Mouse (Mus musculus): Measurements from ENCODE around the gene Gm5089.
"Not testable (repeated sequence)": the region's sequence is repeated elsewhere in the genome, so short reads cannot be mapped to it uniquely, and the experiment has no call there.

The Gm5089 gene

DNA sequence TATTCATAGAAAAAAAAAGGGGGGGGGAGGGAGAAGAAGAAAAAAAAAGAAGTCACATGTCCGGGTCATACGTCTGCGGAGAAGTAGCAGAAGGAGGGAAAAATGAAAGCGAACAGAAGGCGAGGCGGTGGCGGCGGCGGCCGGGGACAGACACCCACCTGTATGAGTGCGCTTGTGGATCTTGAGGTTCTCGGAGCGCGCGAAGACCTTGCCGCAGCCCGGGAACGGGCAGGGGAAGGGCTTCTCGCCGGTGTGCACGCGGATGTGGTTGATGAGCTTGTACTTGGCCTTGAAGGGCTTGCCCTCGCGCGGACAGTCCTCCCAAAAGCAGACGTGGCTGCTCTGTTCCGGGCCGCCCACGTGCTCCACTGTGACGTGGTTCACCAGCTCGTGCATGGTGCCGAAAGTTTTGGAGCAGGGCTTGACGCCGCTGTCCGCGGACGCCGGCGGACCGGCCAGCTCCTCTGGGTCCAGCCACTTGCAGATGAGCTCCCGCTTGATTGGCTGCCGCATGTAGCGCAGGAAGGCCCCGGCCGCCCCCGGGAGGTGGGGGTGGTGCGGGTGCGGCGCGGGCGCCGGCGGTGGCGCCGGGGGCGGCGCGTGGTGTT, 12.9 kb upstream of the Gm5089 start:
- not testable (repeated sequence) for DNase-seq (ENCODE audit: low read depth, low spot score)

DNA sequence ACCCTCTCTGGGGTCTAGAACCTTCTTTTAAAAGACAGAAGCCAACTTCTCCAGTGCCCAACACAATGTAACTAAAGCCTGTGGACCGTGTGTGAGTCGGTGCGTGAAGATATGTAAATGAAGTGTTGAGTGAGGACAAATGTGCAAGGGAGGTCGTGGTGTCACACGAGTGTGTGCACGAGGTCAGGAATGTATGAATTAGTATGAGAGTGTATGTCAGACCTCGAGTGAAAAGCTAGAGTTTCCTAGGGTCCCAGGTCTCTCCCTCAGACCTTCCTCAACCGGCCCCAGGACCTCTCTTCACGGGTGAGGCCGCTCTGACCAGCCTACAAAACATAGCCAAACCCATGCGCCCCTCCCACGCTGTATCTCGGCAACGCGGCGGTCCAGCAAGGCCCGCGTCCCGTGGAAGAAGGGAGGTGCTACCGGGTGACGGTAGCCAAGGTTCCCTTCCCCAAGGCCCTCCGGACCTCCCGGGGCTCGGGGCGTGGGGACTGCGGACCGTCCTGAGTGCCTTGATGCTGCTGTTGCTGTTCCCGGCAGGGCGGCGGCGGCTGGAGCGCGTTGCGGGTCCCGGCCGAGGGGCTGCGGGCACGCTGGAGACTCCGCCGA, 12.3 kb upstream of the Gm5089 start:
- DNase-seq (ENCODE audit: low read depth, low spot score), result no peak

DNA sequence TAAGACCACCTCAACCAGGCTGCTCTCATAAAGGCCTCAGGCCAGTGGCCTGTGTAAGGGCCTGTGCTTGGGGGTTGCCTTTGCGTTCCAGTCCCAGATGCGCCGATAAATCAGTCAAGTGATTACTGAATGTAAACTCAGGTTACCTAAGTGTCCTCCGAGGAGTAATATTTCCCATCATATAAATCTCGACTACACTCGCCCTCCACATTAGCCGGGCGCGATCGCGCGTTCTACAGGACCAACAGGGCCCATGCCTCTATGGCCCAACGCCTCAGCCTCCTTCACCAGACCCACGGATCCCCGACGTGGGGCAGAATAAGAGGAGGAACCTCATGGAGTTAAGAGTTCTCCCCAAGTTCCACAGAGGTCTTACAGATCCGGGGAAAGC, 11.8 kb upstream of the Gm5089 start:
- no peak for DNase-seq (ENCODE audit: low read depth, low spot score)

DNA sequence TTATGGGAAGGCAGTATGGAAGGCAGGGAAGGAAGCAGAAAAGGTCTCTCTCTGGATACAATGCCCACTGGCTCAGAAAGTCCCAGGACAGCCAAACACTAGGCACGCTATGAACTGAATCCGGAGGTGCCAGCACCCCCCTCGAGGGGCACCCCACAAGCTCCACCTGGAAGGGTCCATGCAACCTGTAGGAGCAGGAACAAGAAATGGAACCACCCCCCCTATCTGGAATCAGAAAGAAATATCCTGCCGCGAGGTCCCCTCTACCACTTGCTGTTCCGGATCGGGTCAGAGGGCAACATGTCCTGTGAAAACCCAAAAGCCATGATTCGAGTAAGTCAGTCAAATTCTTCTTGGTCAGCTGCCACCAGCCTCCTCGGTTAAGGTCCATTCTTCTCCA, 11.1 kb upstream of the Gm5089 start:
- DNase-seq (ENCODE audit: low read depth, low spot score), result no peak

DNA sequence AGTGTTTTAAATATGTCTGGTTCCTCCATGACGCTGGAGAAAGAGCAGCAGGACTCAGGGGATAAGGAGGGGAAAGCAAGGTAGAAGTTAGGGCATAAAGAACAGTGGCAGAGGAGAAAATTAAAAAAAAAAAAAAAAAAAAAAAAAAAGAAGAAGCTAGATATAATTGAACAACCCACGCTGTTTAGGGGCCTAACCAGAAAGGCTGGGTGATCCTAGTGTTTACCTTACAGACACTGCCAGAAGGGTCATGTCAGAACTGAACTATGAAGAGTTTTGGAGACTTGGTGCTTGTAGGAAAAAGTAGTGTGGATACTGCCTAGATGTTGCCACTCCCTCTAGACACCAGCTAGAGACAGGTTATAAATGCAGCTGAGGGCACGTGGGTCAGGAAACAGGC, 10.6 kb upstream of the Gm5089 start:
- DNase-seq (ENCODE audit: low read depth, low spot score), result no peak

DNA sequence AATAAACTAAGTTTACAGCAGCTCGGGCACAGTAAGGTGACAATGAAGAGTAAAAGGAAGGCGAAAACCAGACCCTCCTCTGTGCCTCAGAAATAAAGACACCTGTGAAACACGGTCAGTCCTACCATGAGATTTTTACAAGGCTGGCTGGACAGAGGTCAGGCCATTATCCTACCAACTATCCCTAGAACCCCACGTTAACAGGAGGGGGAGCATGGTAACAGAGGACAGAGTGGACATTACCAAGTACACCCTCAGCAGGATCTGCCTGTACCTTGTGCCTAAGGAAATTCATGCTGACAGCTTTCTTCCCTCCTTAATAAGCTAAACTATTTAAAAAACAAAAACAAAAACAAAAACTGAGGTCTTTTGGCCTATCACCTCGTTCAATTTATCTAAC, 9.3 kb upstream of the Gm5089 start:
- DNase-seq (ENCODE audit: low read depth, low spot score), result no peak

DNA sequence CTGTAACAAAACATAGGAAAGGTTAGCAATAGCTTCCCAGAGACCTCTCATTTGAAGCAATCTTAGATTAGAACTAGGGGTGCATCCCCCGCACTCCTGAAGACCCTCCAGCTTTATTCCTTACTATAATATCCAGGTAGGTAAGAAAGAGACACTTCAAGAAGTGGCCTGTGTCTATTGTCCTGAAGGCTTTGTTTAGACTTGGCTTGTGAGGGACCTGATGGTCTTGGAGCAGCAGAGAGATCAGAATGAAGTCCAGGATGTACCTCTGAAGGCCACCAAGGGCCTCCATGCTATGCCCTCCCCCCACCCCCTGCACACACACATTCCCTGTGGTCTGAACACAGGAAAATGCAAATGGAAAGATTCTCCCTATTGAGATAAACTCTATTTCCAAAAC, 8.9 kb upstream of the Gm5089 start:
- no peak for DNase-seq (ENCODE audit: low read depth, low spot score)

DNA sequence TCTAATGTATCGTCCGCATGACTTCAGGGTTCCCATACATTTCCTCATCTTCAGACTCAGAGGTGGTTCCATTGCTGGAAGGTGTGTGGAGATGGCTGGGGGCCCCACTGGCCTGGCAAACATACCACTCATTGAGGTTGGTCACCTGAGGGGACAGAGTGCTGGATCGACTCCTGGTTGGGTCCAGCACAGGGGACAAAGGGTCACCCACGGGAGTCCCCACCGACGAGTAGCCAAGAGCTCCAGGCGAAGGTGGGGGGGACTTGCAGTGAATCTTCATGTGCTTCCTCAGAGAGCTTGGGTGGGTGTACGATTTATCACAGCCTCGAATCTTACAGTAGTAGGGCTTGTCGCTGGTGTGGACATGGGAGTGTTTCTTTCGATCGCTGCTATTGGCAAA, 8.4 kb upstream of the Gm5089 start:
- DNase-seq (ENCODE audit: low read depth, low spot score), result not testable (repeated sequence)

DNA sequence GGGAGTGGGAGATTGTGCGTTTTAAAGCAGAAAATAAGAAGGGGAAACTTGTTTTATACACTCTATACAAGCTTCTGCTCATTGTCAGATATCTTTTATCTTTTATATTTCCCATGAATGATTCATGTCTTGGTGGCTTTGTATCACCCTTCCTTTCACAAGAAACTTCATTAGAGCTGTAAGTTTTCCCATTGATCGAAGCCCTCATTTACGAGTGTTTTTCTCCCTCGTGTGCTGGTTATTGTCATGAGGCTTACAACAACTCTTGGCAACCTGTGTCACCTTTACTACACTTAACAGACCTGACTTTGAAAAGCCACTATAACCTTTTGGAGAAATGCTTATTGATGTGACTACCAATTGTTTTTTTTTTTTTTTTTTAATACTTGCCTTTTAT, 4.6 kb upstream of the Gm5089 start:
- DNase-seq (ENCODE audit: low read depth, low spot score), result no peak

DNA sequence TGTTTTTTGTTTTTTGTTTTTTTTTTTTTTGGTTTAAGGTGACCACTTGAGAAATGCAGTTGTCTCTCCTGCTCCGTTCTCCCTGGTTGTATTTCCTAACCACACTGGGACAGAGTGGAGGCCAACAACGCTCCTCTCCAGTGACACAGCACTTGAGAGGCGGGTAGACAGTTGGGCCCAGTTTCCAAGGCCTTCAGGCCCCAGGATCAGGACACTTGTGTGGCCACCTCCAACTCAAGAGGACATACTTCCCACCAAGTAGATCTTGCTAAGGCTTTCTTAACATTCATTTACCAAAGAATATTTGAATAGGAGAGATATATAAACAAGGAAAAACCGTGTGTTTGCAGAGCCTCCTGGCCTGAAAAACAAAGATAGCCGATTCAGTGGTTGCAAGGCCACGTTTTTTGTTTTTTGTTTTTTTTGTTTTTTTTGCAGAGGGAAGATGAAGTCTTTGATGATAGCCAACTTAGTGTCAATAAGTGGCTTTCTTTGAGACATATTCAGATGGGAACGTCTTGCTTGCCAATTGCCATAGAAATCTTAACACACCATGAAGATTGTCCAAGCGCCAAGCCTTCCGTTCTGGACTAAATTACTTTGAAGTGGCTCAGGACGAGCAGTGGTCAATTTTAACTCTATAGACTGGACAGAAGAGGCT, 4.1 kb upstream of the Gm5089 start:
- DNase-seq (ENCODE audit: low read depth, low spot score), result no peak

DNA sequence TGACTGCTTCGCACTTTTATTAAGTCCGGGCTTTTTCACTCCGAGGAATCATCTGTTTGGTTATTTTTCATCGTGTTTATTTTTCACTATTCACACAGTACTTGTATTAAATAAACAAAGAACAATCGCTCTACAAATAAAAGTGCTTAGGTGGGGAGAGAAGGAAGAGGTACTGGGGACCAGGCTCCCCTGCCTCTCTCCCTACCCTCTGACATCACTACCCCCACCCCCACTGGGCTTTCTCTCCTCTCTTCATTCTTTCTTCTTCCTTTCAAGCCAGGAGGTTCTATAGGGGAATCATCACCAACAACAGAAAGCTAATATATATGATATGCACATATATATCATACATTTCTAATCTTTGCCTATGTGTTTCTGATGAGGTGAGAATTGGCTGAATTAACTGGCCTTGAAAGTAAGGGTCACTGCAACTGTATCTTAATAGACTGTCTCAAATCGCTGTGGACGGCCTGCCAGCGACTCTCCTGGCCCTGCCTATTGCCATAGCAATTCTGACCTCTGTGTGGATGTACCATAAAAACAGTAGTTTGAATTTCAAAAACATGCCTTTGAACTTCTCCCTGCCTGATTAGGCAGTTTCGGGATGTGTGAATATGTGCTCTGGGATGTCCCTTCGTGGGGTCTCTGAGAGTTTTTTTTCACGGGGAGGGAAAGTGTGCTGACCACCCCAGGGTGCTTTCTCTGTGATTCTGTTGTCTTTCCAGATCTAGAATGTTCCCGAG, 3.3 kb upstream of the Gm5089 start:
- no peak for DNase-seq (ENCODE audit: low read depth, low spot score)

DNA sequence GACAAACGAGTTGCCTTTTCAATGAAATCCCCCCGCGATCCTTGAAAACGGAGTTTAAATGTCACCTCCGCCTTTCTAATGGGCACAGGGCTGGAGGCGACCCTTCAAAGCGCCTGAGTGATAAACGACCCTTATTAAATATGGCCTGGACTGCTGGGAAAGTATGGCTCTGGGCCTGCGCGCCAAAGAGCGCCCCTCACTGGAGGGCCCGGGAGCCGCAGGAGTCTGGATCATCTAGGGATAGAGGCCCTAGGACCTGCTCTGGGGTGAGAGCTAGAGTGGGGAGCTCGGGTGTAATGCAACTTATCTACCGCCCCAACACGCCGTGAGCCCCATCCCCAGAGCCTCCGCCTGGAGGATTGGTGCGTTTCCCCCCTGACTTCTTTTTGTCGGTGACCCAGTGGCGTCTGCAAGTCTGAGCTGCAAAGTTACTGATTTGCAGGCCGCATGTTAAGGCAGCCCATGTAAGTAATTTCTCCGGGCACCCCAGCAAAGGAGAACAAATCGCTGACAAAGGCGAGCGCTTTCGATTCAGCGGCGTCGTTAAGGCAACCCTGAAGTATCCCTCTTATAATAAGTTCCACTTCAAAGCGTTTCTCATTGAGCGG, 2.6 kb upstream of the Gm5089 start:
- no peak for DNase-seq (ENCODE audit: low read depth, low spot score)

DNA sequence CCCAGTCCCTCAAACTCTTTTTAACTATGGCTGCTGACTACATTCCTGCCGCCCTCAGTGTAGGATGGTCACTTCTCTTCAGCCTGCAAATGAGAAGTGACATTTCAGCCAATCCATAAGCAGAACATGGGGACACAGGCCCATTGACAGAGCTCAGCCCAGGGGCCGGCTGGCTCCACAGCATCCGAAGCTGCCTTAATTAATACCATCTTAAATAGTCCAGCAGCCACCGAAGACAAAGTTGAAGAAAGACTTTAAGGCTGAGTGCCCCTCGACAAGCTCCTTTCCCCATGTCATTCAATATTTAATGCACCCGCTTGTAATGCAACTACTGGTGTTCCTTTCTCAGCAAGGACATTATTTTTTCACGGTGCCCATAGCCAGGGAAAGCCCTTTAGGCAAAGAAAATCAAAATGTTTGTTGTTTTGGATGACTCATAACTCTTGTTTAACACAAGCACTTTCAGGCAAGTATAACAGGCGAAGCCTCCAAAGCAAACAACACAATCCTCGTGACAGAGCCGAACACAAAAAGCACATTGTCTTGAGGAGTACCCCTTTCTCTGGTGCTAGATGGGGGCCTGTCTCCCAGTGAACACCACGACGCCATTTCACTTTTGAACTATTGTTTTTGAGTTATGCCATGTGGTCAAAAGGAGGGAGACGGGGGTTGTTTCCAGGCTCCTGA, 1.9 kb upstream of the Gm5089 start:
- DNase-seq (ENCODE audit: low read depth, low spot score), result no peak

DNA sequence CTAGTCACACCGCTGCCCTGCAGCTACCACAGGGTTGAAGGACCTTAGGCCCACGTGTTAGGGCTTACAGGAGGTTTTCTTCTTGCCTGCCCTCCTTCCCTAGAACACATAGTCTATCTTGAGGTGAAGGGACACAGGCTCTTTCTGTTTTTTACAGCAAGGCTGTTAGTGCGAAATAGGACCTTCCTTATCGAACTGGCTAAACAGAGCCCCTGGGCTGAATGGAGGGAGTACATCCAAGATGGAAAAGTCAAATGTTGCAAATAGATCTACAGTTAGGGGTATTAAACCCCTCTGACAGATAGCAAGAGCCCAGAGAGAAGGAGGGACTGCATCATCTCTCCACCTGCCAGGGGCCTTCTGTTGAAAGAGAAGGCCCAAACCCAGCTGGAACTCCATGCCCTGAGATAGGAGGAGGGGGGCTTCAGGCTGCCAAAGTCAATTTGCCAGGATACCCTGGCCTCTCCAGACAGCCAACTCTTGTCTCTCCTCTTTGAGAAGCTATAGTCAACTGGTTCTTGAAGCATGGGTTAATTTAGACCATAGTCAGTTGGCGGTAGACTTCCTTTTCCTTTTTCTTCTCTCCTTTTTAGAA, 733 bp upstream of the Gm5089 start:
- no peak for DNase-seq (ENCODE audit: low read depth, low spot score)

DNA sequence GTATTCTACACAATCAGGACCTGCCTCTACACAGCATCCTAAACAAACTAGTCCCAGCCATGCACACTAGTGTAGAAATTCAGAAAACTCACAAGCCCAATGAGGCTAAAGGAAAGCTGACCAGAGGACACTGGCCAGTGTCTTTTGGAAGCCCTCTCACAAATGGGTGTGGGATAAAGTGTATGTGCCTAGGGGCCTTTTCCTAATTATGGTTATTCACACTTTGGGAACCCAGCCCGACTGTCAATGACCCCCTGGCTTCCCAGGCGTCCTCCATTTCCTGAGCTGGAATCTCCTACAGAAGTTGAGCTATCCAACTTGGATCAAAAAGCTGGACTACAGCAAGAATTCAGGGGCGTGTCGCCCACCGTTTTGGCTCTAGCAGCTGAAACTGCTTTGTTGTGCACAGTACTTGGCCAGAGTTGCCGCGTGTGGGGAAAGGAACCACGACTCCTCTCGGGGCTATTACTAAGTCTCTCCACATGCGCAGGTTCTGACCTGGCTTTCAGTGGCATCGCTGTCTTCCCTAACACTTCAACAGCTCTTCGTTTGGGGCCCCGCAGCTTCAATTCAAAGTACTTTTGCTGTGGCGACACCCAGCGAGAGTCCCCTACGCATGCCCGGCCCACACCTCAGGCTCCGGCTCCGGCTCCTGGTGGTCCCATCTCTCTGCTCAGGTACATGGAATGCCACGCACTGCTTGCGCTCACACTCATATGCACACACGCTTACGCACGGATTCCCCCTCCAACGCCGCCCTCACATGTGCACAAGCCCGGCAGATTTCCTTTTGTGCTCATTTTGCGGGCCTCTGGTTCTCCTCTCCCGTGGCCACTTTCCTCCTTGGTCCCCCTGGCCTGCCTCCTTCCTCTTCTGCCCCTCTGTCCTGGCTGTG, 1.1 kb downstream of the Gm5089 start:
- no peak for DNase-seq (ENCODE audit: low read depth, low spot score)

DNA sequence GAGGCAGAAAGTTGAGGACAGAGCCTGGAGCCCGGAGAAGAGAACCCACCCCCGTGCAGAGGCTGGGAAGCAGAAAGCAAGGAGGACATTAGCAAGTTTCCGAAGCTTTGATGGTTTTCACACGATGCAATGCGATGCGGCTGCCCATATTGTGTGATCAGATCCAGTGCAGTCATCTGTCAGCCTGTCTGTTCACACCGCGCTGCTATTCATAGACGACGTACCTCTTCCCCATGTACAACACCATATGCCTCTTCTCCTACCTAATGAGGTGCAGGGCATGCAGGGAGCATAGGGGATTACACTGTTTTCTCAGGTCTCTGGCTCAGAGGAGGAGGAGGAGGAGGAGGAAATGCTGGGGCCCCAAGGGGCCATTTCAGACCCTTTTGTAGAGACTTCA, 14.1 kb downstream of the Gm5089 start:
- DNase-seq (ENCODE audit: low read depth, low spot score), result no peak

DNA sequence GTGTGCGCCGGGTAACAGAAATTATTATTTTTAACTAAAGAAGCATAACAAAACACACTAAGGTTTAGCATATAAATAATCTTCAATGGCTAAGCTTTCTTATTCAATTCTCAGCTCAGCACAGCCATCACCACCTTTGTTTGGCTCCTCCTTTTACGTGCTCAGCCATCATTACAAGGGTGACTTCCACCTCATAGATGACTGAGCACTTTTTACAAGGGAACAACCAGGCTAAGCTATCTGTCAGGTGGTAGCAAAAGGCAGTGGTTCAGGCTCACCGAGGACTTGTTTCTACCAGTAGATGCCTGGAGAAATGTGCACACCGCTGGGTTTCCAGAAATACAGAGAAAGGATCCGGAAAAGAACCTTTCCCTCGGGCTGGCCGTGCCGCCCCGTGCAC, 16.9 kb downstream of the Gm5089 start:
- no peak for DNase-seq (ENCODE audit: low read depth, low spot score)

DNA sequence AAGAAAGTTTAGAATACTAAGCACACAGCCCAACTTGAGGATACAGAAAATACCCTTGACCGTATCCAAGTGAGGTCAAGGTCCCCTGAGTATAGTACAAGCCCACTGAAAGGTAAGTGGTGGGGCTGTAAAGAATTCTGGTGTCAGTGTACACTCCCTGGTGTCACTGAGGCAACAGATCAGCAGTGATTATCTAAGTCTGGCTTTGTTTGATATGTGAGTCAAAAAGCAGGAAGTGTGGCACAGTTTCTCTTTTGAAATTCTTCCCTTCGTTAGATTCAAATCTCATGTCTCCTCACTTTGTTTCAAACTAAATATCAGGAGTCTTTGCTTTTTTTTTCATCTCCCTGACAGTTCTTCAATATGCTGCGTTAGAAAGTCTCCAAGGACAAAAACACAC, 18.4 kb downstream of the Gm5089 start:
- DNase-seq (ENCODE audit: low read depth, low spot score), result no peak

DNA sequence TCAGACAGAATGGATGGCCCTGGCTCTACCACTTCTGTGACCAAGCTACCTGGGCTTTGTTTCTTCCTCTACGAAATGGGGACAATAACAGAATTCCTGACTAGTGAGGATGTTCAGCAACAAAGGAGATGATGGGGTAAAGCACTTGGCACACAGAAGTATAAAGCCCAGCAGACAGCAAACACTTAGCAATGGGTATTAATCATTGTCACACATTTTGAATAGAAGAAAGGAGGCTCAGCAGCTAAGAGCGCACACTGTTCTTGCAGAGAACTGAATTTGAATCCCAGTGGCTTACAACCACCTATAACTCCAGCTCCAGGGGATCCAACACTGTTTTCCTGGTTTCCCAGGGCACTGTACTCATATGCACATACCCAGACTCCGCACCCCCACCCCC, 23.3 kb downstream of the Gm5089 start:
- DNase-seq (ENCODE audit: low read depth, low spot score), result no peak

DNA sequence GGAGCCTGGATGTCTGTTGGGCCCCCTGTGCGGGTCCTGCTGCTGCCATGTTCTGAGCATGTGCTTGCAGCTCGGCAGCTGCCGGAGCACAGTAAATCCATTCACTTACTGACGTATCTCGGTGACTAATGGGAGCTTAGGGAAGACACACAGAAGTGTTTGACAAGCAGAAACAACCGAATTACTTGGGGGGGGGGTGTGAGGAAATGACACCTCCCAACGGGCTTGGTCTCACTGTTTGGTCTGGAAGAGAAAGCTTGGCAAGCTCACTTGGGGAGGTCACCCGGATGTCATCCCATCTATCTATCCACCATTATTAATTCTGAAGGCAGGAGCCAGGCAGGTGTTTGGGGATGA, 23.7 kb downstream of the Gm5089 start:
- DNase-seq (ENCODE audit: low read depth, low spot score), result no peak
